Mouse (Mus musculus) lung, postnatal 0 days (tissue): ENCODE data around the gene Mmp17. TPM values are rescaled to one million over a fixed set of nuclear protein-coding genes. Genes with fewer than 3 reads are reported as not detected.
"Not testable (repeated sequence)": the region's sequence is repeated elsewhere in the genome, so short reads cannot be mapped to it uniquely, and the experiment has no call there.

Source experiments
- ATAC-seq: fragments of 200-750 bp; cut with Nextera tagmentation; 2 replicates; pipeline ENCODE4 v1.8.0; 2017; ENCODE audit warnings: moderate library complexity
- DNase-seq: peaks from one replicate; pipeline ENCODE4 v3.0.0-alpha.2; 2016; ENCODE audit warnings: low spot score
- H3K27ac ChIP-seq: fragments of 300-500 bp; sonication (generic); 2 replicates; pipeline ENCODE4 v1.5.1; 2014; ENCODE audit warnings: antibody characterized with exemption, mild to moderate bottlenecking, low read length, mixed read lengths
- H3K27me3 ChIP-seq: fragments of 300-500 bp; sonication (generic); replicated peaks from 2 replicates; pipeline ENCODE4 v1.6.1; 2014; ENCODE audit warnings: low read length, mixed read lengths; ENCODE audit not compliant: insufficient read depth
- H3K36me3 ChIP-seq: fragments of 300-500 bp; sonication (generic); 2 replicates; pipeline ENCODE4 v1.6.1; 2014; ENCODE audit warnings: low read length, mixed read lengths; ENCODE audit not compliant: insufficient read depth
- H3K4me1 ChIP-seq: fragments of 300-500 bp; sonication (generic); 2 replicates; pipeline ENCODE4 v1.6.1; 2014; ENCODE audit warnings: antibody characterized with exemption, low read depth, low read length, mixed read lengths; ENCODE audit not compliant: insufficient read depth
- H3K4me2 ChIP-seq: fragments of 300-500 bp; sonication (generic); replicated peaks from 2 replicates; pipeline ENCODE4 v1.6.1; 2014; ENCODE audit warnings: low read depth, mild to moderate bottlenecking, low read length, moderate library complexity, mixed read lengths
- H3K4me3 ChIP-seq: fragments of 300-500 bp; sonication (generic); 2 replicates; pipeline ENCODE4 v1.5.1; 2014; ENCODE audit warnings: low read depth, low read length
- H3K9ac ChIP-seq: fragments of 300-500 bp; sonication (generic); replicated peaks from 2 replicates; pipeline ENCODE4 v1.6.1; 2014; ENCODE audit warnings: low read depth, mild to moderate bottlenecking
- H3K9me3 ChIP-seq: fragments of 300-500 bp; sonication (generic); 2 replicates; pipeline ENCODE4 v1.6.1; 2016; ENCODE audit warnings: low read length, mixed read lengths
- CTCF ChIP-seq: IDR thresholded peaks from 2 replicates; pipeline ENCODE4 v1.5.1; 2016; ENCODE audit warnings: antibody characterized with exemption, mild to moderate bottlenecking
- EP300 ChIP-seq: IDR thresholded peaks from 2 replicates; pipeline ENCODE4 v1.6.1; 2016; ENCODE audit warnings: antibody characterized with exemption, mild to moderate bottlenecking, control low read depth
- WGBS: fragments of 180-500 bp; shearing (Covaris S2); extraction: QIAGEN DNeasy Blood & Tissue Kit; methylation state at CpG from one replicate; pipeline ENCODE4 v1.1.7; 2014; 5-methylcytosine and 5-hydroxymethylcytosine counted together
- polyA plus RNA-seq: library from polyadenylated mRNA; unstranded; fragments of >200 nt; fragmentation: Nextera tagmentation; extraction: Ambion mirVana; gene quantifications from 2 replicates; pipeline ENCODE4 v1.2.1, GENCODE M21; 2015

The Mmp17 gene
- polyA plus RNA-seq, 1 experiment from 2014 or later: 0.31 TPM

DNA sequence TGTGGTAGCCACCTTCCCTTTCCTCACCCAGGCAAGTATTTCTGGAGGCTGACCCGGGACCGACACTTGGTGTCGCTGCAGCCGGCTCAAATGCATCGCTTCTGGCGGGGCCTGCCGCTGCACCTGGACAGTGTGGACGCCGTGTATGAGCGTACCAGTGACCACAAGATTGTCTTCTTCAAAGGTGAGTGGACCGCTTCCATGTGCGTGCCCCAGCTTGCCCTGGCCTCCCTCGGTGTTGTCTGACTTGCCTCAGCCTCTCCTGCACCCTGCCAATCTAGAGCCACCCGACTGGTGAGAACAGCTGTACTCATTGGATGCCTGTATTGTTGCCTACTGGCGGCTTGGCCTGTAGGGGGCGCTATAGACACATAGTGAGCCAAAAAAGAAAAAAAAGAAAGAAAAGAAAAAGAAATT lies 18.1 kb downstream of the Mmp17 start:
- 49% methylated on average over 16 of the region's 16 CpGs for WGBS
- Histone ChIP-seq H3K4me3 (no peak overlapping the region), H3K4me1 (no peaks in the 10 kb centered on the region), H3K9me3 (no peaks in the 10 kb centered on the region), H3K36me3 (no peaks in the 10 kb centered on the region), H3K27ac (no peak overlapping the region), H3K4me2 (no peak overlapping the region), H3K9ac (no peak overlapping the region), H3K27me3 (no peaks in the 10 kb centered on the region)
- 0 out of 2 replicates have a peak, but pooled peaks have one; percentile 16 for ATAC-seq
- no peak for DNase-seq
- TF ChIP-seq EP300: no peak
- TF ChIP-seq CTCF: peak; percentile 47

DNA sequence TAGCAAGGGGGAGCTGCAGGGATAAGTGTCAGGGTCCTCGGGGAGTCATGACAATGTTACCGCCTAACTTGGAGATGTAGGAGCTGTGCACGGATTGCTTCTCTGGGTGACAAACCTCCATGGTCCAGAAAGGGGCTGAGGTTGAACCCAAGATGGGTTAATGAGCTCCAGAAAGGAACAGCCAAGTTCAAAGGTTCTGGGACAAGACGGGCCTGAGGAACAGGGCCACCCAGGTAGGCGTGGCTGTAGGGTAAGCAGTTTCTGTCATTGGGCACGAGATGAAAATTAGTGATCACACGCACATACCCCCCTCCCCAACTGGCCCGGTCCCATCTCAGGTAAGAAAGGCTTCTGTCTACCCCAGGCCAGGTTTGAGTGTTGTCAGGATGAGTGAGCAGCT lies 23.5 kb downstream of the Mmp17 start:
- Histone ChIP-seq H3K9ac (no peak overlapping the region), H3K4me1 (no peaks in the 10 kb centered on the region), H3K9me3 (no peaks in the 10 kb centered on the region), H3K27me3 (no peaks in the 10 kb centered on the region), H3K4me3 (no peak overlapping the region), H3K27ac (no peak overlapping the region), H3K4me2 (no peak overlapping the region), H3K36me3 (no peaks in the 10 kb centered on the region)
- TF ChIP-seq EP300 (no peak), CTCF (no peak)
- WGBS: 74% methylated on average over 8 of the region's 8 CpGs
- no peak for DNase-seq
- no peak for ATAC-seq

DNA sequence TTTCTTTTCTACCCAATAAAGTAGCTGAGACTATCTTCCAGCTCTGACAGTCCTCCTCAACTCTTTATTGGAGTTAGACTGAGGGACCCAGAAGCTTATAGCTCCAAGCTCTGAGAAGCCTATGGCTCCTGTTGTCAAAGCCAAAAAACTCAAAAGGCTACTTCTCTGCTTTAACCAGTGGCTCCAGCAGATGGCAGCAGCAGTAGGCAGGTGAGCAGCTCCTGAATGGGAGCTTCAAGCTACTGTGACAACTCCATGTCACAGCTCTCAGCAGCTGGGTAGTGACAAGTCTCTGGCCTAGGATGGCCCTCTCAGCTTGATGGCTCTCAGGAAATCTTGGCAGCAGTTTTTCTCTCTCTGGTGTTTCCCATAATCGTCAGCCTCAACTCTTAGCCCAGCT lies 27.1 kb downstream of the Mmp17 start:
- Histone ChIP-seq H3K36me3 (no peaks in the 10 kb centered on the region), H3K27me3 (no peaks in the 10 kb centered on the region), H3K9ac (no peak overlapping the region), H3K27ac (no peak overlapping the region), H3K4me1 (no peaks in the 10 kb centered on the region), H3K9me3 (no peaks in the 10 kb centered on the region), H3K4me2 (no peak overlapping the region), H3K4me3 (no peak overlapping the region)
- DNase-seq (peak; percentile 65), ATAC-seq (peak; percentile 53)
- TF ChIP-seq EP300: no peak
- peak; percentile 80 for TF ChIP-seq CTCF
- 0% methylated on average over 1 of the region's 1 CpGs for WGBS

DNA sequence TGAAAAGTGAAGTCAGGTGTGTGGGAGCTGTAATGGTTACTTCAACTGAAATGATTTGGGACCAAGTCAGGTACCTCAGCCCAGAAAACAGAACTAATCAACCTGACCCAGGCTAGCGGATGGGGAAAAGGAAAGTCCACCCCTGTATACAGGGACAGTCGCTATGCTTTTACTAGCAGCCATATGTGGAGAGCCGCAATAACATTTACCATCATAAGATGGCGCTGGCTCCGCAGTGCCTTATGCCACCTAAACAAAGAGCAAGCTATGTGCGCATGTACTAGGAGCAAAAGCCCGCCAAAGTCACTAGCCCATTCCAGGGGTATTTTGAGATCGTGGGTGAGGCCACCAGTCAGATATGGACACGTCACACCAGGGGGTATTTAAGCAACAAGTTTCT lies 36.6 kb downstream of the Mmp17 start:
- peak; percentile 22; the same call in 1 of the 2 replicates for TF ChIP-seq CTCF
- not testable (repeated sequence) for H3K27ac ChIP-seq, H3K9ac ChIP-seq, ATAC-seq, H3K4me3 ChIP-seq, DNase-seq, H3K27me3 ChIP-seq, H3K9me3 ChIP-seq, H3K36me3 ChIP-seq, H3K4me2 ChIP-seq, H3K4me1 ChIP-seq
- 50% methylated on average over 9 of the region's 9 CpGs for WGBS

DNA sequence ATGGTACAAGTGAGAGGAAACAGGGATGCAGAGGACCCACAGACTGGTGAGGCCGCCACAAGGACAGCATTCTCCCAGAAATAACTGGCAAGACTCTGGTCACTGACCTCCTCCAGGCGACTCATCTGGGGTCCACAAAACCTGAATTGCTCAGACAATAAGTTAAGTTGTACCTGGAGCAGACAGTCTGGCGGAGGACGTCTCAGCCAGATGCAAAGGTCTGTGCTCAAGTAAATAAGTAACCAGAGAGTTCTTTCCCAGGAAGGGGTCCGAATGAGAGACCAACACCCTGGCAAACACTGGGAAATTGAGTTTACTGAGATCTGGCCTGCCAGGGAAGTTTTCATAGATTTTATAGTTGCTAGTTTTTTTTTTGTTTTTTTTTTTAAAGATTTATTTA lies 37.4 kb downstream of the Mmp17 start:
- WGBS: 69% methylated on average over 5 of the region's 5 CpGs
- Histone ChIP-seq H3K27ac (no peak overlapping the region), H3K4me2 (no peak overlapping the region)

DNA sequence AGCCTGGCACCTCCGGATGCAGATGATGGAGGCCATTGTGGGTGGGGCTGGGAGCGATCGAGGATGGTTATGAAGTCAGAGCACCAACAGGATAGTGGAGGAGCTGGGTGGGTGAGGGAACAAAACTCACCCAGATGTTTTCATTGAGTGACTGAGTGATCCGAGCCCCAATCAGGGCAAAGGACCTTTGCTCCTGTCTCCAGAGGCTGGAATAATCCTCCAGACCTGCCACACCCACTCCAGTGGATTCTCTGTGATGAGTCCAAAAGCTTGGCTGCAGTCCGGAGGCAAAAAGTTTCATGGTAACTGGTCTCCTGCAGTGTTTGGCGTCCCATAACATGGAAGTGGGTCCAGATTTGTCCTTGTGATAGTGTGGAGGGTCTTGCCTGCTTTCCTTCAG lies 42.1 kb downstream of the Mmp17 start:
- Histone ChIP-seq H3K36me3 (no peaks in the 10 kb centered on the region), H3K9ac (no peak overlapping the region), H3K4me3 (no peak overlapping the region), H3K27me3 (no peaks in the 10 kb centered on the region), H3K4me1 (no peaks in the 10 kb centered on the region), H3K27ac (no peak overlapping the region), H3K4me2 (no peak overlapping the region), H3K9me3 (no peaks in the 10 kb centered on the region)
- ATAC-seq (no peak), DNase-seq (no peak)
- WGBS: 82% methylated on average over 6 of the region's 6 CpGs
- TF ChIP-seq CTCF: no peak
- TF ChIP-seq EP300: no peak

More for the DNA sequence above, 37.4 kb downstream of the Mmp17 start:
- DNase-seq: no peak
- TF ChIP-seq EP300 (no peak), CTCF (no peak)
- Histone ChIP-seq H3K9ac (no peak overlapping the region), H3K9me3 (no peaks in the 10 kb centered on the region), H3K27me3 (no peaks in the 10 kb centered on the region), H3K36me3 (no peaks in the 10 kb centered on the region), H3K4me1 (no peaks in the 10 kb centered on the region), H3K4me3 (no peak overlapping the region)
- ATAC-seq: no peak

DNA sequence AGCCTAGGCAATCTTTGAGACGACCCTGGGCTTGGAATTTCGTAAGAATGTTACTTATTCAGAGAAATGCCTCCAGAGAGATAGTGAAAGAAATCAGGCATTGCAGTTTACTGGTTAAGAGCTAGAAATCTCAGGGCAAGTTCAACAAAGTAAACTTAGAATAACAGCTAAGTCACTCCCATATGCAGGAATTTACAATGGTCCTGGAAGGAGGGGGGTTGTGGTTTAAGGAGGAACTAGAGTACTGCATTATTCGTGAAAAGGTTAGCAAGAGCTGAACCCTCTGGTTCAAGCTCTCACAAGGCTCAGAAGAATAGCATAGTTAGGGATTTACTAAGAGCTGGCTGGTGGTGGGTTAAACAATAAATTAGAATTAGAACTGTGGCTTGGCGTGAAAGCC lies 42.6 kb downstream of the Mmp17 start:
- not testable (repeated sequence) for DNase-seq, H3K4me1 ChIP-seq, H3K9ac ChIP-seq, H3K27ac ChIP-seq, H3K27me3 ChIP-seq, H3K9me3 ChIP-seq, H3K4me2 ChIP-seq, ATAC-seq, H3K4me3 ChIP-seq, H3K36me3 ChIP-seq
- 75% methylated on average over 4 of the region's 4 CpGs for WGBS

DNA sequence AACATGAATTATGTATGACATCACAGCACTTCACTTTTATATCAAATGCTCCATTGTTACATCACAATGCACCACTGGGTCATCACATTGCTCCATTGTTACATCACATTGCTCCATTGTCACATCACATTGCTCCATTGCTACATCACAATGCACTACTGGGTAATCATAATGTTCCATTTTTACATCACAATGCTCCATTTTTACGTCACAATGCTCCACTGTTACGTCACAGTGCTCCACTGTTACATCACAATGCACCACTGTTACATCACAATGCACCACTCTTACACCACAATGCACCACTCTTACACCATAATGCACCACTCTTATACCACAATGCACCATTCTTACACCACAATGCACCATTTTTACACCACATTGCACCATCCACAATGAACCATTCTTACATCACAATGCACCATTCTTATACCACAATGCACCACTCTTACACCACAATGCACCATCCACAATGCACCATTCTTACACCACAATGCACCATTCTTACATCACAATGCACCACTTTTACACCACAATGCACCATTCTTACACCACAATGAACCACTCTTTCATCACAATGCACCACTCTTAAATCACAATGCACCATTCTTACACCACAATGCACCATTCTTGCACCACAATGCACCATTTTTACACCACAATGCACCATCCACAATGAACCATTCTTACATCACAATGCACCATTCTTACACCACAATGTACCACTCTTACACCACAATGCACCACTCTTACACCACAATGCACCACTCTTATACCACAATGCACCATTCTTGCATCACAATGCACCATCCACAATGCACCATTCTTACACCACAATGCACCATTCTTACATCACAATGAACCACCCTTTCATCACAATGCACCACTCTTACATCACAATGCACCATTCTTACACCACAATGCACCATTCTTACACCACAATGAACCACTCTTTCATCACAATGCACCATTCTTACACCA lies 48.6 kb downstream of the Mmp17 start:
- H3K27ac ChIP-seq, DNase-seq, H3K4me2 ChIP-seq, H3K9me3 ChIP-seq, H3K27me3 ChIP-seq, H3K4me1 ChIP-seq, H3K4me3 ChIP-seq, H3K9ac ChIP-seq, H3K36me3 ChIP-seq, ATAC-seq: not testable (repeated sequence)
- 71% methylated on average over 2 of the region's 2 CpGs for WGBS
